Mouse (Mus musculus) spleen, postnatal 4 days (tissue): ENCODE results near the gene Mgll.

Experiments
- DNase-seq, 2 experiments: peaks; one replicate each; pipeline ENCODE4 v3.0.0; 2022; ENCODE audit warnings: low spot score in 2 of 2

Gene Mgll

DNA sequence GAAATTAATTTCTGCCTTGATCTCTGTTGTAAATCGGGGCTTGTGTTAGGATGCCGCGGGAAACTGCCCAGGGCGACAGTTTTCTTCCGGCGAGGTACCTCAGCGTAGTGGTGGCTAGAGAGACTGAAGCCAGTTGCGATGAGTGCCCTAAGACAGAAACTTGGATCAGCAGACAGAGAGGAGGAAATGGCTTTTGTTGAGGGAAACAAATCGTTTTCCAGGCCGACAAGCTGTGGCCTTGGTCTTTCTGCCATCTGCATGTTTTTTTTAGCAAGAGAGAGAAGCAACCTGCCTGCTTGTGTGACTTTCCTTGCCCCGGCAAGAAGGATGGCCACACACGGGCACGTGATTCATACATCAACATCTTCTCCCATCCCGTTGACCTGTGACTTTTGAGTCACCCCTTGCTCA, 70.4 kb downstream of the Mgll start:
- no peak for DNase-seq

DNA sequence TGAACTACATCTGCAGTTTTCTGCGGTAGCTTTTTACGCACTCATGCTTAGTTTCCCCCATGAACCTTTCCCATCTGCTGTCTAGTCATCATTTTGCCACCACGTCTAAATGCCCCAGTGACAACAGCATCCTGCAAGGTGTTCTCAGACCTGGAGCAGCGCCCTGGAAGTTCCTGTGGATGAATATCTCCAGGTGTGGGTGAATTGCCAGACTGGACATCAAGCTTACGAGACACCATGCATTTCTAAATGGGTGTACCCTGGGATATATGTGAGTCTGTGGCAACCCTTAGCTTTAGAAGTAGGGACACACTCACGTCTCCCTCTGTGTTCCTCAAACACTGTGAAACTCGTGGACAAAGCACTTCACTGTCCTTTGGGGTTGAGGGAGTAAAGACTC, 76.0 kb downstream of the Mgll start:
- DNase-seq = no peak

DNA sequence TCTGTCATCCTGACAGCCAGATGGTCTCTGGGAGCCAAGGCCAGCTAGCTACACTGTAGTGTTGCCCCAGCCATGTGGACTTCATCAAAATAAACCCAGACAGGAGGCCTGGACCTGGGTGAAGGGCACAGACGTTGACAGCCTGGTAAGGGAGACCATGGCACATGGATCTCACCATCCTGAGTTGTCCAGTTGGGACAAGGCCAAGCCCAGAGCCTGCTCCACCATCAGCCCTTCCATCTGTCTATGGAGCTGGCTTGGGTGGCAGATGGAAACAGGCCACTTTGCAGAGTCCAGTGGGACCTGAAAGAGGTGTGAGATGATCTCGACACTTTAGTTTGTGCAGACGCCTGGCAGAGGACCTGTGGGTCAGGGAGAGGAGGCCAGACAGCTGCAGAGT, 76.5 kb downstream of the Mgll start:
- no peak for DNase-seq

DNA sequence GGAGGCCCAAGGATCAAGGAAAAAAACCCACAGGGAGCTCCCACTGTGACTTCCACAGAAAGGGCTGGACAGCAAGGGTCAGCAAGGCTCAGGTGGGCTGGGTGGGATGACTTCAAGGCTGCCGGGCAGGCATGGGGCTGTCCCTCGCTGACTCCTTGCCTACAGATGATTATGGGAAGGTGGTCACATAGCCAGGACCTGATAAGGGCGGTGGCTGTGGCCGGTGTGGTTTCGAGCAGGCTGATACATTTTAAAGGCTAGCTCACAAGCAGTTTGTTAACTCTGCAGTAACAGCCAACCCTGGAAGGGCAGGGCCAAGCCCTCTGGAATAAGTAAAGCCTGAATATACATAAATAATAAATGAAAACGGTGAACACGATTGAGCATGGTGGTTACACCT, 78.8 kb downstream of the Mgll start:
- DNase-seq = peak in 1 of 2 experiments; percentile 55

DNA sequence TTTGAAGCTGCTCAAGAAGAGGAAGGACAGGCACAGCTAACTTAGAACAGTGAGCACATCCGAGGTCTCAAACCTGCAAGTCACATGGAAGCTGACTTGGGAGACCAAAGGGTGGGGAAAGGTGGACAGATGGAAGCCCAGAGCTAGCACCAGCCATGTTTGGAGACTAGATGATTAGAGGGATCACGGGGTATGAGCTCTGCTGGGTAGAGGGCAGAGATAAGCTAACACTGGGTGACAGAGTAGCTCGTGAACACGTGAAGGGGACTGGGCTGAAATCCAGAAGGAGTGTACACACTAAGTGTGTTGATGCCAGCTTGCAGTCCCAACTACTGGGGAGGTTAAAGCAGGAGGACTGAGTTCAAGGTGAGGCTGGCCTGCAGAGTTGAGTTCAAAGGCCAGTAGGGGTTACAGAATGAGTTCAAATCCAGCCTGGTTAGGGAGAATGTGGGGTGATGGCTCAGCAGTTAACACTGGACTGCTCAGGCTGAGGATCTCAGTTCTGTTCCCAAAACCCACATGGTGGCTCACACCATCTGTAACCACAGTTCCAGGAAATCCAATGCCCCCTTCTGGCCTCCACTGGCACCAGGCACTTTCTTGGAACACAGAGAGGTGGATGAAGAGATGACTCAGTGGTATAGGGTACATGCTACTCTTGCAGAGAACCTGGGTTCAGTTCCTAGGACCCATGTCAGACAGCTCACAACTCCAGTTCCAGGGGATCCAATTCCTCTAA, 79.9 kb downstream of the Mgll start:
- peak in 1 of 2 experiments; percentile 67 for DNase-seq

DNA sequence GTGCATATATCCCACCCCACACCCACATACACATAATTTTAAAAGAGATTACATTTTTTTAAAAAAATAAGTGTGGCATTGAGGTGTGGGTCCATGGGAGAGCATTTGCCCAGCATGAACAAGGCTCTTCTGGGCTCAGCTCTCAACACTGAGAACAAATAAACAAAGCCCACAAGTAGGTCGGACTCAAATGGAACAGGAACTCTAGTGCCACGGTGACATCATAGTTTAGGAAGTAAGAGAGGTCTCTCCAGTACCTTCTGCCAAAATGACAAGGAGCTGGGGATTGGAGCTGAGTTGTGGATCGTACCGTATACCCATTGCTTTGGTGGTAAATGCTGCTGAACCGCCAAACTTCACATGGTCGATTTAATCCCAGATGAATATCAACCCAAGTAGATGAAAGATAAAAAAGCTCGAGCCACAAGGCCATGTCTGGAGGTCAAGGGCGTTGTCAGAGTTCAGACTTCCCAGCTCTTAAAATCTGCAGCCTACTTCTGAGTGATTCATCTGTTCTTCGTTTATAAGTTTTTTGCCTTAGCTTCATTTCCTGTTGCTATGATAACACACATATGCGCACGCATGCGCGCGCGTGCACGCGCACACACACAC, 80.9 kb downstream of the Mgll start:
- DNase-seq = no peak

DNA sequence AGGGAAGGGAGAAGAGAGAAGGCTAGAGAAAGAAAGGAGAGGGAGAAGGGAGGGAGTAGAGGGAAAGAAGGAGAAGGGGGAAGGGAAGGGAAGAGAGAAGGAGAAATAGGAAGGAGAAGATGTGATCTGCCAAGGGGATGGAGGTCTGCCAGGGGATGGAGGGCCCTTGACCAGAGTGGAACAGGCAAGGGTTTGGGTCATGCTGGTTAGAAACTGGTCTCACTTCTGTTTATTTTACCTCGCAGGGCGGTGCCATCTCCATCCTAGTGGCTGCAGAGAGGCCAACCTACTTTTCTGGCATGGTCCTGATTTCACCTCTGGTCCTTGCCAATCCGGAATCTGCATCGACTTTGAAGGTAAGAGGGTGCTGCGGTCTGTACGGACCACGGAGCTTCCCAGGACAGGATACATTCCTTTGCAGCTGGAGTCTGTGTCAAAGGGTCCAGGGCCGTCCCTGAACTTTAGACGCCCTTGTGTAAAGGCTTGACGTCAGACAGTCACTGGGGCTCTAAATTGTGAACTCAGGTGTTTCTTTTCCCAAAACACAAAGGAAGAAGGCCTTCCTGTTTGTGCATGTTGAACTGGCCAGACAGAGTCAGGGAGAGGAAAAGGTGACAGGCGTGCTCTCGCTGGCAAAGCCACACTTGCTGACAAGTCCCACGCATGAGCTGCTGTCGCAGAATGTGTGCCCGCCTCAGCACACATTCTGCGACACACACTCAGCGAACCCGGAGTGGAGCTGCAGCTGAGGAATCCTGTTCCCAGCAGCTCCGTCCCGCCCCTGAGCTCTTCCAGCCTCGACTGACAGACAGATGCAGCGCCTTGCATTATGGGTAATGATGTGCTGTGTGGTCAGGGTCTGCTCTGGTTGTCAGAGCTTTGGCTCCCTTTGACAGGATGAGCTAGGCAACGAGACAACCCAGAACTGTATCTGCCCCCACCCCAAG, 85.2 kb downstream of the Mgll start:
- no peak for DNase-seq

DNA sequence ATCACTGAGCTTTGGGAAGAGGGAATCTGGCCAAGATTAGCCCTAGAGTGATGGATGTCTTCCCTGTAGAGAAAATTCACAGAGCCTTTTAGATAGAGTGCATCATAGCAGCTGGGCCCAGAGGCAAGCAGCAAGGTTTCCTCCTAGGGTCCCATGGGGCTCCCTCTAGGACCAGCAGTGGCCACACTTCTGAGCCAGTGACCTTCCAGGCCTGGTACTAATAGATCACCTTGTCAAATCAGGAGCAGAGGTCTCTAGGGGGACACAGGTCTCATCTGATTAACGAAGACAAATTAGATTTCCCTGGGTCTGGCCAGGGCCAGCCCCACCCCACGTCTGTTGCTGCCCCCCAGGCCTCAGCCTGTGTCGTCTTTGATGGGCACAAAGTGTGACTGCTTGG, 86.1 kb downstream of the Mgll start:
- no peak for DNase-seq

DNA sequence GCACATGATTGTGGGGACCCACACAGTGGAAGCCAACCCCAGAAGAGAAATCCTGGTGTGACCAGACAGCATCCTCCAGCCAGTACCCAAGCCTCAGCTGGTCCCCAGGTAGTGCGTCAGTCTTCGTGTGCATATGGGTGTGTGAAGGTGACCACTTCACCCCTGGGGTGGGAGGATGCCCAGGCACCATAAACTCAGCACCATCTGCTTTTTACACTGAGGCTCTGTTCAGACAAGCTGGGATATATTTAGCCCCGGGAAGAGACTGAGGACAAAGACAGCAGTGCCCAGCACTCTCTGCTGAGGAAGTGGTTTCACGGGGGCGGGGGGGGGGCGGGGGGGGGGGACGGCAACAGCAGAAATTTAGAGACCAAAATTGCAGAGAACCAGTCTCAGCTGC, 87.2 kb downstream of the Mgll start:
- DNase-seq = no peak

DNA sequence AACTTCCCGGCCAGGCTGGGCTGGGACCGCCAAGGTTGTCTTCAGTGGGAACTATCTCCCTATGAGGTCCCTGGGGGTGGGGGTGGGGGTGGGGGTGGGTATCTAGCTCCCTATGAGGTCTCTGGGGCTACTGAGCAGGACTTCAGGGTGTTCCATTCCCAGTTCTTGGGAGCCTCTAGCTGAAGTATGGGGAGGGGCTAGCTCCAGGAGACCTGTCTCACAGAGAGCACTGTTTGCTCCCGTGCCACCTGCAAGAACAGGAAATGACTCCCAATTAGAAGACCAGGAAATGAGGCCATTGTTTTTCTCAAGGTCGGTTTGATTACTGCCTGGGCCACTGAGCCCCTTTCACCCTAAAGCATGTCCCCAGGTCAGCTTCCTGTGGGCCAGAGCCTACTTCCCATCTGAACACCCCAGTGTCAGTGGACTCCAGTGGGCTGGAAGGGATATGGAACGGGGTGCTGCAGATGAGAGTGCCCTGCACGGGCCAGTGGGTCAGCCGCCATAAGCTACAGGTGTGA, 87.7 kb downstream of the Mgll start:
- no peak for DNase-seq

DNA sequence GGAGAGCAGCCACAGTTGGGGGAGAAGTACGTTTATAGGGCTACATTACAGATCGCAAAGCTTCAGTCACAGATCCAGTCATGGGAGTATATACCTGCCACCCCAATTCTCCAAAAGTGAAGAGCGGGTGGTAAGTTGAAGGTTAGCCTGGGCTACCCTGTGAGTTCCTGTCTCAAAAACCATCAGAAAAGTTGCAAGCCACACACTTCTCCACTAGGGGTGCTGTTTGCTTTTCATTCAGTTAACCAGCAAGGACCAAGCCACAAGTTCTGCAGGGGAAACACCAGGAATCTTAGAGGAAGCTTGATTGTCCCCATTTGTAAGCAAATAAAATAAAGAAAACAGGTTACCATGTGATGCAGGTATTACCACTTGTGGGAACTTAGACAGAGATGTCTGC, 88.7 kb downstream of the Mgll start:
- peak in 1 of 2 experiments; percentile 61 for DNase-seq

DNA sequence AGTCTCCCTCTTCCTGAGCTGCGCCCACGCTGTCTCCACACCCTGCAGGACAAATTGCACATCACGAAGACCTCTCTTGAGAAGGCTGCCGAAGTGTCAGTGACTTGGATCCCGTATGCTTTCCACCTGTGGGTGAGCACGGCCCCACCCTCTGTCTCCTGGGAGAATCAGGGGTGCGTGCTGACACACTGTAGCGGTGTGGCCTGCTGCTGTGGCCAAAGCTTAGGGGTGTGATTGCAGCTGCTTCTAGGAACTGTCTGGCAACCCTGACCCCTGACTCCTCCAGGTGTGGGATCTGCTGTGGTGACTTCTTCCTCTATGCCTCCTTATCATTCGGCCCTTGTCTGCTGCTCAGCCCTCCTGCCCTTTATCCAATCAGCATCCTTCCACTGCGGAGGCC, 89.6 kb downstream of the Mgll start:
- DNase-seq = no peak

DNA sequence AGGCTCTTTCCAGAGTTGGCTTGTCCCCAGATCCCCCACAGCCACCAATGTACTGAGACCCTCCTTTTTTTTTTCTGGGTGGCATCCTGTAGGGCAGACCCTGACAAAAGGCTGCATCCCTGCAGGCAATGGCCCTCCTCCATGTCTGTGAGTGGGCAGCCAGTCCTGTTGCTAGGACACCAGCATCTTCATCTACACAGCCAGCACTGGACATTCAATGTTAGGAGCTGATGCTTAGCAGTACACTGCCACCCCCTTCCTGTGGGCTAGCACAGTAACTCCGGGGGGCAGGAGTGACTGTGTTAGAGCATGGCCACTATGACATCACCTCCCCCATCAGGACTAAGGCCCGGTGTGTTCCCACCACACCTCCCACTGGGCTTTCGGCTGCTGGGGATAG, 90.8 kb downstream of the Mgll start:
- no peak for DNase-seq

DNA sequence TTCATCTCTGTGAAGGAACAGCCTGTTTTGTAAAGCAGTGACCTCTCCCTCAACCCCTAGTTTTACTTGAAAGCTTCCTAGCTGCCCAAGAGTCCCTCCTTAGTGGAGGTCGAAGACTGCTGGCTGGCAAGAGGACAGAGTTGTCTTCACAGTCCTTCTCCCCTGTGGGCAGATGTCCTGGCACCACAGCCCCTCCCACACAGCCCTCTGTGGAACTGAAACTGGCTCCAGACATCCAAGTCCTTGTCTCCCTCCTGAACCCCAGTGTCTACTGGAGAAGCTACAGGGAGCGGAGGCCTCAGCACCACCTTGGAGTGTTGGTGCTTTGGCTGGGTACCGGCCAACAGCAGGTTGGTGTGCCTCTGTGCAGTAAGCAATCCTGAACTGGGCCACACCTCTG, 91.3 kb downstream of the Mgll start:
- DNase-seq = no peak

DNA sequence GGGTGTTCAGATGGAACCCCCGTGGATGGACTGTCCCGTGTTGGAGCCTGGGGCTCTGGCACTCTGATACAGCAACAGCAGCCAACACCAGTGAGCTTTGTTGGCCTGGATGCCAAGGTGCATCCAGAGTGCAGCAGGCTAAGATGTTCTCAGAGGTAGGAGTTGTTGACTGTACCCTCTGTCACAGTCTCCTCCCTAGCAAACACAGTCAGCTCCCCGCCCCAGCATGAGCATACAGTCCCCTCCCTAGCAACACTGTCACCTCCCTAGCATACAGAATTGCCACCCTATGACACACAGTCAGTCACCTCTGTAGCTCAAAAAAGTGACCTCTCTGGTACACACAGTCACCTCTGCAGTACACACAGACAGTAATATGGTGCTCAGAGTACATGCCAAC, 92.7 kb downstream of the Mgll start:
- no peak for DNase-seq

DNA sequence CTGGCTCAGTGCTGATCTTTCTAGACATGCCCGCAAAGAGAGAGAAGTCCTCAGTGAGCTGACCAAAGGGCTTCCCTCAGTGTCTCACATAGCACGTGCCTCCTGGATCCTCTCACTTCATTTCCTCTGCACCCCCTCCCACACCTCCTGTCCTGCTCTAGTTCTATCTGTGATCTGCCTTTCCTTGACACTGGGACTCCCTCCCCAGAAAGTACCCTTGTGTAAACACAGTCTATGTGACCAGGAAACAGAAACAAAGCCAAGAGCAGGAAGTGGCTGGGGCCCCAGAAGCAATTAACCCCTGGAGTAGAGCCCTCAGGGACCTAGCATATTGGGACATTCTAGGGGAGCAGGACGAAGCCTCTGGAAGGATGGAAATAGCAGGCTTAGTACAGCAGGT, 96.6 kb downstream of the Mgll start:
- no peak for DNase-seq

DNA sequence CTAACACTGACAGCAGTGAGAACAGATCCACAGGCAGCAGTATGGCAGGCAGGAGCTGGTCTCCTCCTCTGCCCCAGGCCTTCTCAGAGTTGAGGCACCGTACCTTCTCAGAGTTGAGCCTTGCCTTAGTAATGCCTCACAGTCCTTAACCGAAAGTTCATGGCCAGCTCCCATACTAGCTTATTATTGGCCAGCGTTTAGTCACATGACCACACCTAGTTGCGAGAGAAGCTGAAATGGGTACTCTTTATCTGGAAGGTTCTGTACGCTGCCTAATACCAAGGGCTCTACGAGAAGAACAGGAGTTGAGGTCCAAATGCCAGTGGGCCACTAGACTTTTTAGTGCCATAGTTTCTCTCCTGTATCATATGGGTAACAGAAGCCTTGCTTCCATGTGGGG, 97.1 kb downstream of the Mgll start:
- DNase-seq = no peak

DNA sequence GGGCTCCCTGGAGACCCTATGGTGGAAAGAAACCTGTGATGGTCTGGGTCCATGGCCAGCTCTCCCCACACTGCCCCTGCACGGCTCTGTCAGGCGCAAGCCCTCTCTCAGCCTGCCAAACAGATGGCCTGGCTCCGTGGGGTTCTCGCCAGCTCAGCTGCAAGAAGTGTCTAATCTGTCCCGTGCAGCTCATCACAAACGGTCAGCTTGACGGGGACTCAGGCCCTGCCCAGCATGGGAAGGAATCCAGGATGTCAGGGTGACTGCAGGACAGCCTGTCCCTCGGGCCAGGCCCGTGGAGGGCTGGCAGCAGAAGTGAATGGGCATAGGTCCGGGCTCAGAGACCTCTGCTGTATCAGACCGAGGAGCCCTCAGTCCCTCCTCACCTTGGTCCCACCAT, 97.7 kb downstream of the Mgll start:
- no peak for DNase-seq

DNA sequence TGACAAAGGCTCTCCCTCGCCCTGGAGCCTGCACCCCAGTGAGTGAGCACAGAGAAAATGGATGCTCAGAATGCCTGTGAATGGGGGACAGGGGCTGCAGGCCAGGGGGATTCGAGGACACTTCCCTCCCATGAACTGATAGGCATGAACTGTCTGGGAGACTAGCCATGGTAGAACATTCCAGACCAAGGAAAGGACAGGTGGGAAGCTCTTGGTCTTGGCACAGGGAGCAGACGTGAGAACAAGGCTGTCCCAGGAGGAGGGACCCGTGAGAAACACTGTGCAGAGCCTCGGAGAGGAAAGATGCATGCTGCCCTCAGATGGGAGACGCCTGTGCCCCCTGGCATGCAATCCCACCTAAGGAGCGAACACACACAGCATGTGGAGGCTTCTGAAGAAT, 100.0 kb downstream of the Mgll start:
- no peak for DNase-seq

DNA sequence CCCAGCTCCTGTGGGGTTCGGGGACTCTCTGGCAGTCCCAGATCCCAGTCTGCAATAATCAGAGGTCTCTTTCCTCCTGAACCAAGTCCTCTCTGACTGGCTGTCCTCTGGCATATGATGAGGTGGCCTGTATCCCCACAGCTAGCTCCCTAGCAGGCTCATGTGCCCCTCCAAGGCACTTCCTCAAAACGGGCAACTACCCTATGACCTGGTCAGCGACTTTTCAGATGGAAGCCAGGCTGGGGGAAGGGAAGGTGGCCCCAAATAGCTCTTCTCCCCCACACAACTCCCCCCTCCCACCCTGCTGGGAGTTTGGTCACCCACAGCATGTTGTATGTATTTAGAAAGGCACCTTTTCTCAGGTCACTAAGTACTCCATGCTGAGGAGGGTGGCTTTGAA, 101.9 kb downstream of the Mgll start:
- DNase-seq = no peak

DNA sequence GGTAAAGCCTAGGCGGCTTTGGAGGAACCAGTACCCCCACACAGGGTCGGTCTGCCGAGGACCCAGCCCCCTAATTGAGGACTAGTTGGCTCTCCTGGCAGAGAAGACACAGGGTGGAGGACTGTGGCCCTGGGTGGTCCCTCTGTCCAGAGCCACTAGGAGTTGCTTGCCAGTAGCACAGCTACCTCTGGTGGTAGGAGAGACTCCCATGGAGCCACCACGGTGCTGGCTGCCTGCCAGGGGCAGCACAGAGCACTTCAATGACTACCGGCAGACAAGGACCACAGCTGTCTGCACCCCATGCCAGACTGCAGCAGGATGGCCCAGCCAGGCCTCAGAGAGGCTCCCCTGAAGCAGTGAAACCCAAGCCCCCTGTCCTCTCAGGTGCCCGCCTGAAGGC, 102.3 kb downstream of the Mgll start:
- DNase-seq = peak; percentile 70 to 82

DNA sequence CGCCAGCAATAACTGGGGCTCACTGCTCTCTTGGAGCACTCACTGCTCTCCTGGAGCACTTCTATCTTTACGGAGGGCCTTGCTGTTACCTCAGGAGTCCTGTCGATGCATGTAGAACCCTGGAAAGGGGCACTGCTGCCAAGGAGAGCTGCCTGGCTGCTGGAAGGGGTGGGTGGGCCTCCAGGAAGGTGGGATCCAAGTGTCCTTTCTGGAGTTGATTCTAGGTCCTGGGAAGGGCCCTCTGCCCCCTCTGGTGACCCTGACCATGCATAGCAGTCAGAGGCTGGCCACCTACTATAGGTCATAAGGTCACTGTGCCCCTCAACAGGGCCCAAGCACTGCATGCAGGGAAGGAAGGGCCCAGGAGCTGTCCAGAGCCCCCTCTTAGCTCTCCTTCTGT, 102.8 kb downstream of the Mgll start:
- no peak for DNase-seq
